Mouse (Mus musculus) urinary bladder, postnatal 4 days (tissue): ENCODE measurements at regions not wholly inside any gene's neighbourhood (a gene's known extent, or its start where the extent isn't known, plus 50 kb on each side); places are given as distances from the start of the nearest gene placed in this dataset.

Experiments
- DNase-seq, 2 experiments: peaks; one replicate each; pipeline ENCODE4 v3.0.0; 2021 to 2022; ENCODE audit warnings: low spot score in 2 of 2

- DNase-seq: no peak
Measured at GRCm38 (mm10) chr10:117461791-117462516, 82.1 kb upstream of the Cpsf6 start.

- no peak for DNase-seq
Measured at GRCm38 (mm10) chr10:117461261-117461660, 81.4 kb upstream of the Cpsf6 start.

- no peak for DNase-seq
Measured at GRCm38 (mm10) chr10:117460366-117460730, 80.5 kb upstream of the Cpsf6 start.

- DNase-seq: no peak
Measured at GRCm38 (mm10) chr10:117459651-117460365, 80.0 kb upstream of the Cpsf6 start.

- no peak for DNase-seq
Measured at GRCm38 (mm10) chr10:117459041-117459475, 79.2 kb upstream of the Cpsf6 start.

GRCm38 (mm10) chr10:117458271-117459040 is 78.6 kb upstream of the Cpsf6 start:
- DNase-seq: no peak

- DNase-seq: no peak
Measured at GRCm38 (mm10) chr10:117457701-117457950, 77.8 kb upstream of the Cpsf6 start.

GRCm38 (mm10) chr10:117456904-117457700 is 77.3 kb upstream of the Cpsf6 start:
- no peak for DNase-seq

- no peak for DNase-seq
Measured at GRCm38 (mm10) chr10:117456427-117456826, 76.6 kb upstream of the Cpsf6 start.

GRCm38 (mm10) chr10:117455595-117456302 is 75.9 kb upstream of the Cpsf6 start:
- peak in 1 of 2 experiments; percentile 66 for DNase-seq

GRCm38 (mm10) chr10:117454711-117455591 is 75.1 kb upstream of the Cpsf6 start:
- no peak for DNase-seq

GRCm38 (mm10) chr10:117454171-117454500 is 74.3 kb upstream of the Cpsf6 start:
- no peak for DNase-seq

- DNase-seq: no peak
Measured at GRCm38 (mm10) chr10:117453406-117454170, 73.8 kb upstream of the Cpsf6 start.

- DNase-seq: no peak
Measured at GRCm38 (mm10) chr10:117452190-117452950, 72.6 kb upstream of the Cpsf6 start.

GRCm38 (mm10) chr10:117451396-117452185 is 71.8 kb upstream of the Cpsf6 start:
- no peak for DNase-seq

- DNase-seq: no peak
Measured at GRCm38 (mm10) chr10:117450631-117451030, 70.8 kb upstream of the Cpsf6 start.

- DNase-seq: no peak
Measured at GRCm38 (mm10) chr10:117450240-117450569, 70.4 kb upstream of the Cpsf6 start.
